Mouse (Mus musculus) megakaryocyte, embryonic 14.5 days (primary cell): Measurements from ENCODE around the gene Gm49661.

Source experiments
- FLI1 ChIP-seq: IDR thresholded peaks from 2 replicates; pipeline ENCODE4 v1.6.1; 2012; ENCODE audit warnings: low read length, inconsistent platforms, mixed read lengths
- GATA1 ChIP-seq: IDR thresholded peaks from 3 replicates; pipeline ENCODE4 v1.6.1; 2012; ENCODE audit warnings: mixed read lengths, low read length, inconsistent platforms, borderline replicate concordance

DNA sequence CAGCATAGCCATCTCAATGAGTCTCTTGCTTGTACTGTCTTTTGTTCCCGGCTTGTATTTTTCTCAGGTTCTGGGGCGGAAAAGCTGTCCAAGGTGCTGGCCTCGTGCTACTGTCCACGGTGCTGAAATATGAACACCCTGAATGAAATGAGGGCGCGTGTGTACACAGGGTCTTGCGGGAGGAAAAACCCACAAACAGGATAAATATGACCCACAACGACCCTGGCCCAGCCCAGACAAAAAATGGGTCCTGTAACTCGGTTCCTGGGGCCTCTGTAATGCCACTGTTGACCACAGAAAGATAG is 22.0 kb downstream of the Gm49661 start:
- TF ChIP-seq GATA1 (no peak), FLI1 (no peak)
